Mouse (Mus musculus) hindbrain, embryonic 11.5 days (tissue): ENCODE results near the gene Pex6. TPM values are rescaled to one million over a fixed set of nuclear protein-coding genes. Genes with fewer than 3 reads are reported as not detected.
A peak's percentile ranks its signal among the peaks of the same experiment; 100 is the strongest.

Experiments
- ATAC-seq: fragments of 200-750 bp; cut with Nextera tagmentation; 2 replicates; pipeline ENCODE4 v1.8.0; 2017; ENCODE audit warnings: mild to moderate bottlenecking, moderate TSS enrichment, moderate library complexity; ENCODE audit not compliant: low FRiP score
- DNase-seq: peaks from one replicate; pipeline ENCODE4 v3.0.0-alpha.2; 2015; ENCODE audit warnings: low spot score
- H3K27ac ChIP-seq: fragments of 300-500 bp; sonication (generic); 2 replicates; pipeline ENCODE4 v1.5.1; 2014; ENCODE audit warnings: mild to moderate bottlenecking, low read depth, low read length
- H3K27me3 ChIP-seq: fragments of 300-500 bp; sonication (generic); 2 replicates; pipeline ENCODE4 v1.6.1; 2014; ENCODE audit warnings: mild to moderate bottlenecking, low read length, moderate library complexity, mixed read lengths; ENCODE audit not compliant: control insufficient read depth, insufficient read depth
- H3K36me3 ChIP-seq: fragments of 300-500 bp; sonication (generic); 2 replicates; pipeline ENCODE4 v1.6.1; 2014; ENCODE audit warnings: mild to moderate bottlenecking, low read length, moderate library complexity, mixed read lengths; ENCODE audit not compliant: control insufficient read depth, insufficient read depth
- H3K4me1 ChIP-seq: fragments of 300-500 bp; sonication (generic); replicated peaks from 2 replicates; pipeline ENCODE4 v1.6.1; 2014; ENCODE audit warnings: low read length, mixed read lengths; ENCODE audit not compliant: control insufficient read depth, insufficient read depth
- H3K4me2 ChIP-seq: fragments of 300-500 bp; sonication (generic); replicated peaks from 2 replicates; pipeline ENCODE4 v1.6.1; 2014; ENCODE audit warnings: mild to moderate bottlenecking, low read depth, low read length
- H3K4me3 ChIP-seq: fragments of 300-500 bp; sonication (generic); 2 replicates; pipeline ENCODE4 v1.5.1; 2014; ENCODE audit warnings: low read depth, low read length
- H3K9ac ChIP-seq: fragments of 300-500 bp; sonication (generic); 2 replicates; pipeline ENCODE4 v1.6.1; 2014; ENCODE audit warnings: low read depth, low read length
- H3K9me3 ChIP-seq: fragments of 300-500 bp; sonication (generic); 2 replicates; pipeline ENCODE4 v1.6.1; 2016; ENCODE audit warnings: low read length; ENCODE audit not compliant: control insufficient read depth
- WGBS: fragments of 180-500 bp; shearing (Covaris S2); extraction: QIAGEN DNeasy Blood & Tissue Kit; methylation state at CpG from one replicate; pipeline ENCODE4 v1.1.7; 2014; 5-methylcytosine and 5-hydroxymethylcytosine counted together
- polyA plus RNA-seq: library from polyadenylated mRNA; unstranded; fragments of >200 nt; fragmentation: Nextera tagmentation; extraction: Ambion mirVana; gene quantifications from 2 replicates; pipeline ENCODE4 v1.2.1, GENCODE M21; 2014

Gene Pex6
- polyA plus RNA-seq, 1 experiment from 2014 or later = 12.5 TPM

DNA sequence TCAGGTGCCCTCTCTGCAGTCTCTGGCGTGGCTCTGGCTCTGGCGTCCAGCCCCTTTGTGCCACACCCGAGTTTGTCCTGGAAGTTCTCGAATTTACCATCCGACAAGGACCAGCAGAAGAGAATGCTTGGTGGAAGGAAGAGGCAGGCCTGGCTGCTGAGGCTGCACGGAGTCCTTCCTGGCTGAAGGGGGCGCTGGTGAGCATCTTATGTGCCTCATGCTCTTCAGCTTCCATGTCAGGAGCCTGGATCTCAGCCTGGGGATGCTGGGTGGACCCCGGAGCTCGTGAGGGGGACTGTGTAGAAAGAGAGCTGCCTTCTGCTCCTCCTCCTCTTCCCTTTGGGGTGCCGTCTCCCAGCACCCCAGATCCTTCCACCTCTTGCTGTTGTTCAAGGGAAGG, 24.9 kb downstream of the Pex6 start:
- H3K9ac ChIP-seq = no peak overlapping the region
- H3K36me3 ChIP-seq = no peaks in the 10 kb centered on the region
- no peak overlapping the region for H3K27ac ChIP-seq
- 73% methylated on average over 10 of the region's 10 CpGs for WGBS
- no peaks in the 10 kb centered on the region for H3K27me3 ChIP-seq
- no peaks in the 10 kb centered on the region for H3K4me1 ChIP-seq
- no peaks in the 10 kb centered on the region for H3K9me3 ChIP-seq
- ATAC-seq (no peak), DNase-seq (peak; percentile 39)
- H3K4me2 ChIP-seq = no peak overlapping the region
- no peak overlapping the region for H3K4me3 ChIP-seq

DNA sequence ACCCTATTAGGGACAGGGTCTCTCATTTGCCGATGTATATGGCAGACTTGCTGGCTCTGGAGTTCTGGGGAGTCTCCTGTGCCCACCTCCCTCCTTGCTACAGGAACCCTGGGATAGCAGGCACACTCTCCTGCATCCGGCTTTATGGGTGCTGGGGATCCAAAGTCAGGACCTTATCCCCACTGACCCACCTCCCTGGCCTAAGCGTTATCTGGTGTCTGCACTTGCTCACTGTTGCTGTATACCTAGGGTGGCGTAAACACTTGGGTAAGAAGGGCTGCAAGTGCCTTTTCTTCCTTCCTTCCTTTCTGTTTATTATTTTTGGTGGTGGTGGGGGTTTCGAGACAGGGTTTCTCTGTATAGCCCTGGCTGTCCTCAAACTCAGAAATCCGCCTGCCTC, 30.0 kb downstream of the Pex6 start:
- WGBS = 93% methylated on average over 6 of the region's 6 CpGs
- Histone ChIP-seq H3K4me1 (no peaks in the 10 kb centered on the region), H3K9ac (no peak overlapping the region), H3K27me3 (no peaks in the 10 kb centered on the region), H3K36me3 (no peaks in the 10 kb centered on the region), H3K4me2 (no peak overlapping the region), H3K9me3 (no peaks in the 10 kb centered on the region), H3K4me3 (no peak overlapping the region), H3K27ac (no peak overlapping the region)
- ATAC-seq = no peak
- DNase-seq = no peak

DNA sequence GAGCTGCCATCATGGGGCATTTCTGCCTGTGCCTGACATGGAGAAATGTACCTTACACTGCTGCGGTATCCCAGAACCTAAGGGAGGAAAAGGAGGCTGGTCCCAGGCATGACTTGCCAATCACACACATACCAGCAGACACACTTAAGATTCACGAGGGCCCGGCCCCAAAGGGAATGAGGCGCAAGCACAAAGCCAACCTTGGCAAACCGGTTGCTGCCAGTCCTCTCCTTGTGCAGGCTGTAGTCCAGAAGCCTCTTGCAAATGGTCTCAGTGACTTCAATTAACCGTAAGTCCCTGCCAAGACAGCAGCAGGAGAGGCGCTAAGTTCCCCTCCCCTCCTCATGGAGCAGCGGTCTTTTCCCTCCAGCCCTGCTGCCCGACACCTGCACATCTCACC, 31.7 kb downstream of the Pex6 start:
- ATAC-seq (no peak), DNase-seq (no peak)
- Histone ChIP-seq H3K4me3 (no peak overlapping the region), H3K9me3 (no peaks in the 10 kb centered on the region), H3K4me2 (no peak overlapping the region), H3K27me3 (no peaks in the 10 kb centered on the region), H3K9ac (no peak overlapping the region), H3K27ac (no peak overlapping the region), H3K36me3 (no peaks in the 10 kb centered on the region), H3K4me1 (no peaks in the 10 kb centered on the region)
- WGBS = 91% methylated on average over 9 of the region's 9 CpGs

DNA sequence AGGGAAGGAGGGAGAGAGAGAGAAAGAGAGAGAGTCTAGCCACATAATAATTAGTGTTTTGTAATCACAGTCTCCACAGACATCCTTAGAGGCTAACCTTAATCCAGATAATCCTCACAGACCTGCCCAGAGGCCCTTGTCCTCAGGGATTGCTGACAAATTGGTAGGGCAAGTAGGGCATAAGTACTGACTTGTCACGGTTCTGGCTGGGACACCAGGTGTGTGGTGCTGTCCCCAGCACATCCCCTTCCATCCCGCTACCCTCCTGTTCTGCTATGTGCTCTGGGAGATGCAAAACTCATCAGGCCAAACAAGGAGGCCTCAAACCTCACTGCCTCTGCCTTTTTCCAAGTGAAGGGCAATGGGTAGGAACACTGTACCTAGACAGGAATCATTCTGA, 34.2 kb downstream of the Pex6 start:
- no peak for DNase-seq
- 83% methylated on average over 2 of the region's 2 CpGs for WGBS
- Histone ChIP-seq H3K9me3 (no peaks in the 10 kb centered on the region), H3K36me3 (no peaks in the 10 kb centered on the region), H3K4me2 (no peak overlapping the region), H3K4me3 (no peak overlapping the region), H3K27ac (no peak overlapping the region), H3K4me1 (no peaks in the 10 kb centered on the region), H3K27me3 (no peaks in the 10 kb centered on the region), H3K9ac (no peak overlapping the region)
- no peak for ATAC-seq

DNA sequence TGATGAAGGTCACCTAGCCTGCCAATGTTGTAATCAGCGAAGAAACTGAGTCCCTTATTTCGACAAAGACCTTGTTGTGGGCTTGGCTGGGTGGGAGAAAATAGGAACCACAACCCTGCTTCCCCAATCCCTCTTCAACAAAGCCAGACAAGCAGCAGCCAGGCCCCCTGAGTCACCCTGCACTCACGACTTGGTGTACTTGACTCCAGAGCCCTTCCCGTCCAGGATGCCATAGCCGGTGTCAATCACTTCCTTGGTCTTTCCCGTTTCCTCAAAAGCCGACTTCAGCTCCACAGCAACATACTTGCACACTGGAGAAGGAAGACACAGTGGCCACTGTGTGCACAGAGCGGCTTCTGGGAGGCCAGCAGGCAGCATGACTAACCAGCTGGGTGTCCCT, 36.0 kb downstream of the Pex6 start:
- no peak overlapping the region for H3K9ac ChIP-seq
- H3K27me3 ChIP-seq = no peaks in the 10 kb centered on the region; the same call in 1 of the 2 replicates
- no peak overlapping the region for H3K4me3 ChIP-seq
- DNase-seq = no peak
- H3K9me3 ChIP-seq = no peaks in the 10 kb centered on the region
- H3K4me1 ChIP-seq = peaks cover 4% of the 10 kb centered on the region; the same call in 1 of the 2 replicates
- 84% methylated on average over 8 of the region's 8 CpGs for WGBS
- H3K4me2 ChIP-seq = no peak overlapping the region
- no peaks in the 10 kb centered on the region for H3K36me3 ChIP-seq
- H3K27ac ChIP-seq = no peak overlapping the region
- no peak for ATAC-seq

DNA sequence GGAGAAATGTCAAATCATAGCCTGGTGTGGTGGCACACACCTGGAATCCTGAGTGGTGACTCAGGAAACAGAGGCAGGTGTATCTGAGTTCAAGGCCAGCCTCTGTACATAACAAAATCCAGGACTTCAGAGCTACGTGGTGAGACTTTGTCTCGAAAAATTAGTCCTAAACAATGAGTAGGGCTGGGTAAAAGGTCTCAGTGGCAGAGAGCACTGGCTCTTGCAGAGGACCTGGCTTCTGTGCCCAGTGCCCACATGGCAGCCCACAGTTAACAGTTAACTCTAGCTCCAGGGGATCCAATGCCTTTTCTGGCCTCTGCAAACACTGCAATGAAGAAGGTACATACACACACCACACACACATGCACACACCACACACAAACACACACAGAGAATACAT, 36.5 kb downstream of the Pex6 start:
- Histone ChIP-seq H3K4me1 (peaks cover 4% of the 10 kb centered on the region; the same call in 1 of the 2 replicates), H3K4me3 (no peak overlapping the region), H3K9me3 (no peaks in the 10 kb centered on the region), H3K9ac (no peak overlapping the region), H3K27me3 (no peaks in the 10 kb centered on the region; the same call in 1 of the 2 replicates), H3K36me3 (no peaks in the 10 kb centered on the region), H3K4me2 (no peak overlapping the region), H3K27ac (no peak overlapping the region)
- no peak for ATAC-seq
- DNase-seq = no peak
- 94% methylated on average over 2 of the region's 2 CpGs for WGBS

DNA sequence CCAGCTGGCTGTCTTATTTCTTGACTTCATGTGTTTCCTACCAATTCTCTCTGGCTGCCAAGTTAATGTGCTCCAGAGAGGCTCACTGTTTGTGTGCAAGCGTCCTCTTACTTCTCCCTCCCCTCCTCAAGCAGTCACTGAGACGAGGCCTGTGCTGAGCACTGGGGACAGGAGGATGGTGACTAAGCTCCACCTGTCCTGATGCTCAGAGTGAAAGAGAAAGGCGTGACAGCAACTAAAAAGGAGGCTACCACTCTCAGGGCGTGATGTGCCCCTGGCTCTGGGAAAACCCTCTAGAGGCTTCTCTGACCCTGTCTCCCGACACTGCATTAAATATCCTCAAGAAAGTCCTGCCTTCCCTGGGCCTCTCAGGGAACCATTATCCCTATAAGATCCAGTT, 38.0 kb downstream of the Pex6 start:
- Histone ChIP-seq H3K27me3 (no peaks in the 10 kb centered on the region; the same call in 1 of the 2 replicates), H3K4me2 (no peak overlapping the region), H3K9me3 (no peaks in the 10 kb centered on the region), H3K4me3 (no peak overlapping the region), H3K36me3 (no peaks in the 10 kb centered on the region), H3K27ac (no peak overlapping the region), H3K4me1 (peaks cover 4% of the 10 kb centered on the region; the same call in 1 of the 2 replicates), H3K9ac (no peak overlapping the region)
- ATAC-seq = no peak
- no peak for DNase-seq
- 91% methylated on average over 5 of the region's 5 CpGs for WGBS

DNA sequence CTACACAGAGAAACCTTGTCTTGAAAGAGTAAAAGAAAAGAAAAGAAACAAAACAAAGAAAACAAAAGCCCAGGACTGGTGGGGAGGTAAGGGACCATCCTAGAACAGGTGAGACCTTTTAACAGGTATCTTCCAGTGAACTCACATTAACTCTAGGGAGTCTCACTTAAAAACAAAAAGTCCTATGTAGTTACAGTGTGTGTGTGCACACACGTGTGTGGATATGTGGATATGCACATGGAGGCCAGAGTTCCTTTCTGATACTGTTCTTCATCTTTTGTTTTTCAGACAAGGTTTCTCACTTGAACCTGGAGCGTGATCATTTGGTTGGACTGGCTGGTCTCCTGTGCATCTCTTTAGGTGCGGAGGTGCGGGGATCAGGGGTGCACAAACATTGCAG, 39.3 kb downstream of the Pex6 start:
- Histone ChIP-seq H3K9ac (peak overlapping the region; percentile 70), H3K4me1 (peaks cover 4% of the 10 kb centered on the region; the same call in 1 of the 2 replicates), H3K9me3 (no peaks in the 10 kb centered on the region), H3K36me3 (no peaks in the 10 kb centered on the region), H3K27me3 (no peaks in the 10 kb centered on the region; the same call in 1 of the 2 replicates), H3K27ac (no peak overlapping the region), H3K4me3 (no peak overlapping the region), H3K4me2 (peak overlapping the region; percentile 84; the same call in 1 of the 2 replicates)
- 99% methylated on average over 4 of the region's 4 CpGs for WGBS
- ATAC-seq = no peak
- DNase-seq = no peak

DNA sequence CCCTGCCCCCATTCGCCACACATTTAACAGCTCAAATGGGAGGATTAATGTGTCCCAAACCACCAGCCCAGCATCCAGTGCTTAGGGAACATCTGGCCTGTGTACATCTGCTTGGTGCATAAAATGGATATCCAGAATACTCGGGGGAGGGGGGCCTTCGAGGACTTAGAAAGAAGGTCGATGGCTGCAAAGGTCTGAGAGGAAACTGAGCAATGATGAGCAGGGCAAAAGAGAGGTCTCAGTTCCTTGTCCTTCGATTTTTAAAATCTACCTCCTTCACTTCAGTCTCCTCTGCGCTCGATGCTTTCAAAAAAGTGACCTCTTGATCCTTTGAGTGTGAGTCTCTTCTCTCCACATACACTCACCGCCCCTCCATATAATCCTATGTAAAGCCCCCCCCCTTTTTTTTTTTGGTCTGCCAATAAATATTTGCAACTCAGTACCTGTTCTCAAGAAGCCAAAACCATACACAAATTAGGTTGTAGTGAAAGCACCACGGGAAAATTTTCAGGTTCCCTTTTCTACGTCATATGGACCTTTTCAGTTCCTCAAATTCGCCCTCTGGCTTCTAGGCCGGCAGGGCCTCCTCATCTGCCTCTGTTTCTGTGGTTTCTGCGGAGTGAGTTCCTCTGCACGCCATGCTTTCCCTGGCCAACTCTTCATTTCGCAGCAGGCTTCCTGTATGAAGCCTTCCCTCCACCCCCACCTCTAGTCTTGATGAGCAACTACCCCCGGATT, 40.0 kb downstream of the Pex6 start:
- peak overlapping the region; percentile 70 for H3K9ac ChIP-seq
- H3K4me2 ChIP-seq = peak overlapping the region; percentile 84
- no peaks in the 10 kb centered on the region for H3K9me3 ChIP-seq
- ATAC-seq = no peak
- 28% methylated on average over 16 of the region's 16 CpGs for WGBS
- H3K27ac ChIP-seq = peak overlapping the region; percentile 80; the same call in 1 of the 2 replicates
- H3K4me1 ChIP-seq = peaks cover 4% of the 10 kb centered on the region; the same call in 1 of the 2 replicates
- peak overlapping the region; percentile 69 for H3K4me3 ChIP-seq
- no peak for DNase-seq
- H3K36me3 ChIP-seq = no peaks in the 10 kb centered on the region
- H3K27me3 ChIP-seq = no peaks in the 10 kb centered on the region; the same call in 1 of the 2 replicates
